Mouse (Mus musculus) urinary bladder, postnatal 14 days (tissue): ENCODE data around the gene Nudt6.
A peak's percentile ranks its signal among the peaks of the same experiment; 100 is the strongest.

Experiments
- DNase-seq: peaks from one replicate; pipeline ENCODE4 v3.0.0; 2021; ENCODE audit warnings: low spot score

Nudt6 gene

DNA sequence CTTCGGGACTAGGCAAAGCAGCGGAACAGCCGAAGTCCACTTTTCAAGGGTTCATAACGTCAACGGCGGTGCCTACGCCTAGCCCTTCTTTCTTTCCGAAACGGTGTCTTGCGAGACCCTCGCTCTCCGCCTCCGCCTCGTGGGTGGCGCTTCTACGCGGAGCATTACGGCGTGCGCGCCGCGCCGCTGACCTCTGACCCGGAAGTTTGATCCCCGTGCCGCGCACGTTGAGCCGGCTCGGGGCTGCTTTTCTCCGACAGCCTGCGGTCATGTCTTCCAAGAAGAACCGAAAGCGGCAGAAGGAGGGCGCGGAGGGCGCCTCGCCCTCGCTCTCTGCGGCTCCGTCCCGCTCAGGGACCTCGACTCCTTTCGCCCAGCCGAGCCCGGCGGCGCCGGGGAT, at the start of gene Nudt6:
TSS of gene Nudt6 (minus strand) at position 140 of the 400 bp plus-strand sequence.
- DNase-seq, result peak; percentile 92

DNA sequence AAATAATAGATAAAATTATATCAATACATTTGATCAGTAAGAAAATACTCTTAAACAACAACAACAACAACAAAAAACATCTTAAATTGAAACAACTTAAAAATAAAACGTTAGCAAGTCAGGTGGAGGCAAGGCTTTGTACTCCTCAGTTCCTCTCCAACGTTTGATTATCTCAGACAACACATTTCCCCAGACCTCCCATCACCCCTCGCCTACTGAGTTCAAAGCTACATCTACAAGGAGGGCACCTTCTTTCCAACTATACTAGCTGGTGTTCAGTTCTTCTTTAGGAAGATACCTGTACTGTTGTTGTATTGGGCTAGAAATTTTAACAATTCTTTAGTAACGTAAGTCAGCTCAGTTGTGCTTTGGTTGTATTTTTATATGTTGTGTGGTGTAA, 49.3 kb upstream of the Nudt6 start:
- no peak for DNase-seq

DNA sequence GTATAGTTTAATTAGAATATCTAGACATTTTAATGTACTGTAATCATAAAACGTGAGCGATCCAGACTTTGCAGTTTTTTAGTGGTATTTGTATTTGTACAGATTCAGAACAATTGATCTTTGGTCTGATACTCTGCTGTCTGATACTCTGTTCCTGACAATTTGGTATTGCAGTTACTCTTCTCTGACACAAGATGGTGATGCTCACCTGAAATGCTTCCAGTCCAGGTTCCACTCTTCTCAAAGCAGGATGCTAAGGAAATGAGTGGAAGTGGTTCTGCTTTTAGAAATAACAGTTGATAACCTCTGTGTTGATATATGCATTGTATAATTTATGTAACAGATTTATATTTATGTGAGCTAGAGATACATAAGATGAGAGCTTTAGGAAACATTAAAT, 48.2 kb upstream of the Nudt6 start:
- no peak for DNase-seq

DNA sequence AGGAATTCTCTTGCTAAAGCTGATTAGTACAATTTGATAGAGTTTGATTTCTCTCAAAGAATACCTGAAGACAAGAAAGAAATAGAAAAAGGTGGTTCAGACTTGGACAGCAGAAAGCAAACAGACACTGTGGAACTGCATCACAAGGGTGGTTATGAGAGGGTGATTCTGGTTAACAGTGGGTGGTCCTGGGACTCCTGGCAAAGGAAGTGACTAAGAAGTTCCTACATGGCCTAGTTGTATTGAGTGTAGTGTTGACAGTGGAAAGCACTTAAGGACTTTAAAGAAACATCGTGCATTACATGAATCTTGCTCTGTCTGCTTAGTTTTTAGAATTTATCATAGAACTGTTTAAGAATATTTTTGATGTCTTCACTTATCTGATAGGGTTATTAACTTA, 36.0 kb upstream of the Nudt6 start:
- no peak for DNase-seq

DNA sequence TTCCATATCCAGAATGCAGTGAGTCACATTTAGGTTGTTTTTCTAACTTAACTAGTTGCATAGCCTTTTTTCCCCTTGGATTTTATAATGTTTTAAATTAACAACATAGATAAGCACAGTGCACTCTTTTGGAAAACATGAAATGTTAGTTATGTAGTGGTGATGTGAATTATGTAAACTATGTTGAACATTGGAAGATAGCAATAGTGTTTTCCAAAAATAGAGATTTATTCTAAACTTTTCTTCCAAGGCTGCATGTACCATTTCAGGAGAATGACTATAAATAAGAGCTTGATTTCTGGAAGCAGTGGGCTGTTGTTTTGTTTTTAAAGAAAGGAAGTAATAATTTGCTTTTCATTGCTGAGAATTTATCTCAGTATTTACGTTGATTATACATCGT, 23.4 kb upstream of the Nudt6 start:
- DNase-seq, result no peak

DNA sequence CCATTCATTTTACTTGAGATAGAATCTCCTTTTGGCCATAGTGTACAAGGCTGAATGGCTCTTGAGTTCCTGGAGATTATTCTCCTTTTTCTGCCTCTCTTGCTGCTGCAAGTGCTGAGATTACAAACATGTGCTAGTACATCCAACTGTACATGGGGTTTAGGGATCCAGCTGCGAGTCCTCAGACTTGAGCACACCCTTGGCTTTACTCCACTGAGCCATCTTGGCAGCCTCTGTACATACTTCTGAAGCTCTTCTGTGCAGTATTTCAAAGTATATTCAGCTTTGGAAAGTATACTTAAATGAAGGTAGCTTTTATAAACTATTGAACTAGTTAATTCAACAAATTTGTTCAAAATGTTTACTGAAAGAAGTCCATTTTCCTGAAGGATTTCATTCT, 19.8 kb upstream of the Nudt6 start:
- DNase-seq, result peak; percentile 26

DNA sequence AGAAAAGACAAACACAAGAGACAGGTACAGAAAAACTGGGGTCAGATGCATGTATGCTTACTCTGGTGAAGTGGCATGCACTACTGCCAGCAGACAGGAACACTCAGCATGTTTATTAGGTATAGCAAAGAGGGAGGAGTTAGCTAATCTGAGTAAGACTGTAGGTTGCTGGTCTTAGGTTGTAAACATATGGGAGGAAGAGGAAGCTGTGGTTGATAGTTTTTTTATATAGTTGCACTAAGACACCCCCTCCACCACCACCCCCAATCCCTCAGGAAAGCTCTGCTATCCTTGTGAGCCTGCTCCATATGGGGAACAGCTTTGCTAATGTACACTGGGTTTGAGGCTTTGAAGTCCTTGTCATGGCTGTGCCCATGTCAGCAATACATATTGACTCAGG, 10.3 kb upstream of the Nudt6 start:
- DNase-seq, result no peak

DNA sequence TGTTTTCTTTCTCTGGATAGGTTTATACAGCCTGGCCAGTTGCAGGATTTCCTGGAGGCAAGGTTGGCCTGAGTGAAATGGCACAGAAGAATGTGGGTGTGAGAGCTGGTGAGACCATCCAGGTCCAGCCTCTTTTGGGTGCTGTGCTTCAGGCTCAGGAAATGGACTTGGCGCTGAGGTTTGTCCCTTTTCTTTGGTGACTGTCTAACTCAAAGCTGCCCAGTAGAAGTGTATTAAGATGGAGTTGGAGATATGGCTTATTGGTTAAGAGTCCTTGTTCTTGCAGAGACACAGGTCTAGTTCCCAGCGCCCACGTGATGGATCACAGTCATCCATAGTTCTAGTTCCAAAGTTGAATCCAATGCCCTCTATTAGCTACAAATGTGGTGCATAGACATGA, 6.1 kb upstream of the Nudt6 start:
- DNase-seq, result no peak

DNA sequence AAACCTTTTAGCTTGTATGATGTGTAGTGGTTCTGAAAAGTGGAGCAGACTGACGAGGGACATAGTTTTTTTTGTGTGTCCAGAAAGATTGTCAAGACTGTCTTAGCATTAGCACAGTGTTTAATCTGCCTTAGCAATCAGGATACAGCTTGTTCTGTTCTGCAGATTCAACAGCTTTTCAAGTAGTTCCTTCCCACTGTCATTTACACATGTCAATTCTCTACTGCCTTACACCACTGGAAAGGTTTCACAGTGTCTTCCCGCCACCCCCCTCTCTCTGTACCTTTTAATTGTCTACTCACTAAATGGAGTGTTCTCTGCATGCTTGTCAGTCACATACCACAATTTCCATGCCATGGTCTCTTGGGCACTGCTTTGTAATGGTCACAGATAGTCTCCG, 1.2 kb upstream of the Nudt6 start:
- no peak for DNase-seq

DNA sequence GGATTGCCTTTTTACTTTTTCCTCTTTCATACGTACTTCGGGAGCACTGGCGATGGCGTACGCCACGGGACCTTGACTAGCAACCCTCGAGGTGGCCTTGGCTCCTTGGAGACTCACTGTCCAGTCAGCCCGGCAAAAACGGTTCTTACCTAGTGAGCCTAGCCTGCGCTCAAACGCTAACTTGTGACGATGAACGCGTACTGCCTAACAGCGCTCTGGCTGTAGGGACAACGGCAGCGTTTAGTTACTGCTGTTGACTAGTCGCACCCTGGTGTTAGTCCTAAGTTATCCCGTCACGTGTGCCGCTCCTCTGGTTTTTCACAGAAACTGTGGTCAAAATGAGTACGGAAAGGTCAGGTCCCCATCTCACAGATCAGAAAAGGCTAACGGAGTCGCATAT, 630 bp upstream of the Nudt6 start:
- DNase-seq, result peak; percentile 33

DNA sequence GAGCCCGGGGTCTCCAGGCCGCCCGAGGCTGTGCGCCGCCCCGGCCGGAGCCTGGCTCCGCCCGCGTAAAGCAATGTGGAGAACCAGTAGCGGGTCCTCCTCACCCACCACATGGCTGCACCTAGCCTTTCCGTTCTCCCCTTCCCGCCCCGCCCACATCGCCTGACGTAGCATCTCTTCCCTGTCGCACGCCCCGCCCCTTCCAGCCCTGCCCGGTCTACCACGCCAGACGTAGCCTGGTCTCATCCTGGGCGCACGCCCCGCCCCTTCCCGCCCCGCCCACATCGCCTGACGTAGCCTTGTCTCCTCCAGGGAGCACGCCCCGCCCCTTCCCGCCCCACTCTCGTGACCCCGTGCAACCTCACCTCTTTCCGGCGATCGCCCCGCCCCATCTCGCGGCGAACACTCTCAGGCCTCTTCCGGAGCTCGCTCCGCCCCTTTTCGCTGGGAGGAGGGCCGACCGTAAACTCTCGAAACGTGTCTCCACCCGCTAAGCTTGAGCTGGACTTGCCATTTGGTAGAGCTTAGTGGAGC, 486 bp downstream of the Nudt6 start, which contains the start of gene Spata5:
TSS of gene Spata5 (plus strand) at position 439 of the 534 bp plus-strand sequence.
- peak; percentile 99 for DNase-seq

DNA sequence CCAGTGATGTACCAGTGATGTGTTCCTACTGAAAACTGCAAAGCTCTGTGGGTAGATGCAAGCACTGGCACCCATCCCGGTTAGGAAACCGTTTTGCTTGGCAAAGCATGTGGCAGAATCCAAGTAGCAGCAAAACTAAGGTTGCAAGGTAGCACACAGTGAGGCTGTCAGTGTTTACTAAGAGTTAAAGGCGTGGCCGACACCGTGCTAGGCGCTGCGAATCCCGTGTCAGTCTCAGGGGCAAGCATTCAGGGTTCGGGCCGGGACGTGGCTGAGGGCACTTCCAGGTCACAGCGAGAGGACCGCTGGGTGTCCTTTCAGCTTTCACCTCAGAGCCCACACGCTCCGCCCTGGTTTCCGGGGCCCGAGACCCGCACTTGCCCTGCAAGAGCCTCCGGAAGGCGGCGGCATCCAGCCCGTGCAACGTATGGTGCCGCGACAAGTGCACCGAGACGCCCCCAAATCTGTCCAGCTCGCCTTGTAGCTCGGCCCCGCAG, 1.0 kb downstream of the Nudt6 start:
- no peak for DNase-seq

DNA sequence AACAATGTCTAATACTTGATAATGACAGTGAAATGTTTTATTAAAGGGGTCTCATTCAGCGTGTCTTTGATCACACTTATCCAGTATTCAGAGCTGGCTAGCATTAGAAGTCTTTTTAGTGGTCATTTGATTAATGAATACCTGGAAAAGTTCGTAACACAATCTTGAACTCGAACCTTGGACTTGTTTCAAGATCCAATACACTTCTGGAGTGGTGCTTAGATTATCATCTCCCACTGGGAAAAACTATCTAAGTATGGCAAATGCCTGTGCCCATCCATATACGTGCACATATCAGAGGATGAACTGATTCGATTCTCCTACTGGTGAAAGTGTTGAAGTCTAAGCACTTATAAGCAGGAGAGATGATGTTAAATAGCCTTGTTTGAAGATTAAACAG, 1.7 kb downstream of the Nudt6 start:
- no peak for DNase-seq

DNA sequence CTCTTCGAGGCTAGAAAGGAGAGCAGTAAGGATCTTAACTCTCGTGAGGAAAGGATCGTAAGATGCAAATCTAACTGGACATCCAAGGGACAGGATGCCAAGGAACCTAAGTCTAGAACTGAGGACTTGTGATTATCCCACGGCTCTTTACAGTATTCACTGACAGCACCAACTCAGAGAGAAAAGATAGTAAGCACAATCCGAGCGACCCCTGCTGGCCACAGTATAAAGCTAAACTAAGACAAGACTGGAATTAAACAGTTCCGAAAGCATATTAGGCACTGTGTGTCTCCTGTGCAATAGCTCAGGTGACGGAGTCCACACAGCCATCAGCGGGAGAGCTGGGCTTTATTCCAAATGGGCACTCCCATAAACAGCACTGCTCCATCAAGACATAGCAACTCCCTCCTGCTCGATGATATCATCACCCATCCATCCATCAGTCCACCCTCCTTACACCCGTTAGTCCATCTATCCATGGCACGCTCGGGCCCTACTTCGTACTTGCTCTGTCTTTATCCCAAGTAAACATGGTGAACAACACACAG, 5.5 kb downstream of the Nudt6 start:
- DNase-seq, result peak; percentile 79

DNA sequence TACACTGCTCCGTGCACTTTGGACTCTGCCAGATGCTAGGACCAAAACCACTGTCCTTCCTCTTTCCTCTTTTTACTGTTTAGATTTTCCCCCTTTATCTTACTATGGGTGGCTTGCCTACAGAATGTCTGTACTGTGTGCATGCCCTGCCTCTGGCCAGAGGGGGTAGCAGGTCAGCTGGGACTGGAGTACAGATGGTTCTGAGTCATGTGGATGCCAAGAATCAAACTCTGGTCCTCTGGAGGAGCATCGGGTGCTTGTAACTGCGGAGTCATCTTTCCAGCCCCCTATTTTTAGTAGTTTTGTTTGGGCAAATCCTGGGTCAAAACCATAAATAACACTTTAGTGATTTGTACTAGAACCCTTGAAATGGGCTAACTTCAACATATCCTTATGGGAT, 6.6 kb downstream of the Nudt6 start:
- no peak for DNase-seq

DNA sequence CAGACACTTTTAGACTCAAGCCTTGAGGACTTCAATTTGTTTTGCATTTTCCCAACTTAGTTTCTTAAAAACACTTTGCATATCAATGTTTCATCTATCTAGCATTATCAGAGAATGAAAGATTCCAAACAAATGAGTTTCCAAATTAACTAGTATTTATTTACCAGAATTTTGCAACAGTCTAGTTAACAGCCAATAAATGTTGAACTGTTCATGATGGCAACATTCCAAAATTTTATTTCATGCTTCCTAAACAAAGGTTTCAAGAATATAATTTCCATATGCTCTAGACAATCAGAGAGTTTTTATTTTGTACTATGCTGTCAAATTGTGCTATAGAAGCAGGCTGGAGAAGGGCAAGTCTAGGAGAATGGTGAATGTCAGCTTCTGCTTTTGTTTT, 12.4 kb downstream of the Nudt6 start:
- DNase-seq, result no peak

DNA sequence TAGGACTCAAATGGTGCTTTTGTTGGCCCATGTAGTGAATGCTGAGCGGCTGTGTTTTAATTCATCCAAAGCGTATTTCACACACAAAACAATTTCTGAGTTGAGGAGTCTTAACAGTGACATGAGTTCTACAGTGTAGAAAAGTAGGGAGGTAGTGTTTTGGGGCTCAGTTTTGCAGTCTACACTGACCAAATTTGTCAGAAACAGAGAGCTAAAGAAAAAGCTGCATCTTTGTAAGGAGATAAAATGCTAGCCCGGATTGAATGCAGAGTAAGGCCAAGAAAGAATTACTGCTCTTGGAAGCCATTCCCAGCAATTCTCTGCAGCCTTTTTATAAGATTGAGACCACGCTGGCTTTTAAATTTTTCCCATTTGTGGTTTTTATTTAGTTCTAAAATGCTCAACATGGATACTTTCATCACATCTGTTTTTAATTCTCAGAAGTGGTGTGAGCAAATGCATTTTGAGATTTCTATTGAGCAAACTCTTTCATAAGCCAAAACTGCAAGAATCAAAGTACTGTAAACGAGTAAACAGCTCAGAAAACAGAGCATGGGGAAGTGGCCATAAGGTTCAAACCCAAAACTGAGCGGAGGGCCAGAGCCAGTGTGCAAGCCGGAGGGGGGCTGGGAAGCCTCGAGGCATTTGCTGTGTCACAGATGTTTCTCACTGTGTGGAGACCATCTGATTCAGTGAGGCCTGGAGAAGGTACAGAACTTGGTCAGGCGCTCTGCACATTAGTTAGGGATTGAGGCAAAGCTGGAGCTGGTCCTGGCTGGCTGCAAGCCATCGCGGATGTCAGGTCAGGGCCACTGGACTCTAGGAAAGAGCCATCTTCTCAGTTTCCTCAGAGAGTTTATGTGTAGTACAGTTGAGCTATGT, 18.0 kb downstream of the Nudt6 start:
- DNase-seq, result peak; percentile 53

DNA sequence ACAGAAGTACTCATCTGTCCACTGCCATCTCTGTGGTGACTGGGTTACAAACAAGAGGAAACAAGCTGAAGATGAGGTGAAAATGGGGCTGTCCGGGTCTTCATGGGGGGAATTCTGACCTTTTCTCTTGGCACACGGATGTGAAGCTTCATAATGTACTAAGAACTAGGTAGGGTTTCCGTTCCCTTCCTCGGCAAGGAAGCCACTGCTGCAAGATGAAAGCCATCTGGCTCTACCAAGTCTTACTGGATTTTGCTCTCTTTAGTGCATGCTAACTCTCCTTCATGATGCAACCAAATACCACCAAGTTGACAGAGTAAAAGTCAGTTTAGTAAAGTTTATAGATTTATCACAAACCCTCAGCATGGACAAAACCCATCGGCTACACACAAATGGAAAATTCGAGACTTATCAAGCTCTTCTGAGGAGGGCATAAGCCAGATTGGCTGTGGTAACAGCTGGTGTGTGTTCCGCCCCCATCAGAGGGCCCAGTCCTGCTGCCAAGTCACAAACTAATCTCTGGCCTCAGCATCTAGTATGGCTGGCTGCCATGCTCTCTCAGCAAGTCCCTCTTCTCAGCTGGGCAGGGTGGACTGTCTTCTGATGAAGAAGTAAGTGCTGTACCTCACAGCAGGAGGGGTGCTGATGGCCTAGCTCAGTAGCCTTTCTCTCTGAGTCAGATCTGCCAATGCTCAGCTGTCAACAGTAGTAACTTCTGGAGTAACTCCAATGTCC, 21.2 kb downstream of the Nudt6 start:
- DNase-seq, result peak; percentile 67

DNA sequence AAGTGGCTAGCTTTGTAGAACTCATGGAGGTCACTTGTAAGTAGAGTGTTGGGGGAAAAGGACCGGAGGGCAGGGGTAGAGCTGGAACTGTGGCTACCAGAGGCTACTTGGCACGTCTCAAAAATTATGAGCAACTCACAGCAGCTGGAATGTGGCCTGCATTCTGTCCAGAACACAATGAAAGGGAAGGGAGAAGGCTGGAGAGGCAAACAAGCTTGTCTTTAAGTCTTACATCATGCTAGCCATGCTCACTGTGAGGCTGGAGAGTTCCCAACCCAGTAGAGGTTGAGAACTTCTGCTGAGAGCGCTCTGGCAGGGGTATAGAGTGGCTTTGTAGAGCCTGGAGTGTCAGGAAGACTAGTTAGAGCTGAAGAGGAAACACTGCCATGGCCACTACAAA, 22.4 kb downstream of the Nudt6 start:
- no peak for DNase-seq

DNA sequence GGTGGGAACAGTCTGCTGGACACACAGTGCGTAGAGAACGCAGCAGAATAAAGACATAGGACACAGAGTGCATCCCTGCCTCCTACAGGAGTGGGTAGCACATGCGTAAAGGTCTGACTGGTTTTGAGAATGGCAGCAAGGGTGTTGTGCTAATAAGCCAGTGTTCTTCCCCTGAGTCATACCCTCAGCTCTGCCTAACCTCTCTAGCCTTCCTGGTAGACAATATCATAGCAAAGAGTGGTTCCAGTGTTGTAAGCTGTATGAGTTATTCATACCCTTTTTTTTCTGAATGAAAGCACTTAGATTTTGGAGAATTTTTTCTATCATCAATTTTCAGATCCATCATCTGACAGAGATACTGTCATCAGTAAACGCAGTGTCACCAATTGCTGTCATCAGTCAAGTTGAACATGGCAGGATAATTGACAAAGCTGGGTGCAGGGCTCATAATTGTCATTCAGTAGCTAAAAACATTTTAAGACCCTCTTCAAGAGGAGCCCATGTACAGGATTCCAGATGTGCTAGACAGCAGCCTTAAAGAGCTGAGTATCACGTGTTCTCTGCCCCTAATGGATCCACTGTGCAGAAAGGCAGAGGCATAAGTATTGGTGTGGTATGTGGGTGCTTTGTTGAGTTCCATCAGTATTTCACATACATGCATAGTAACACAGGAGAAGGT, 22.9 kb downstream of the Nudt6 start:
- DNase-seq, result no peak

DNA sequence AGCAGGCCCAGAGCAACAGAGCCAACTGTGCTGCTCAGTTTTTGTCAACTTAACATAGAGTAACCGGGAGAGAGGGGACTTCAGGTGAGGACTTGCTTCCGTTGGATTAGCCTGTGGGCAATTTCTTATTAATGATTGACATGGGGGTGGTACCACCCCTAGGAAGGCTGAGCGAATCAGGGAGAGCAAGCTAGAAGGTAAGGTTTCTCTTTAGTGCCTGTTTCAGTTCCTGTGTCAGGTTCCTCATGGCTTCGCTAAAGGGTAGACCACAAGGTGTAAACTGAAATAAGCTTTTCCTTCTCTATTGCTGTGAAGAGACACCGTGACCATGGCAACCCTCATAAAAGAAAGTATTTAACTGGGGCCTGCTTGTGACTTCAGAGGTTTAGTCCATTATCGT, 32.7 kb downstream of the Nudt6 start:
- peak; percentile 1 for DNase-seq
